Mouse (Mus musculus) hindbrain, embryonic 10.5 days (tissue): ENCODE measurements around the gene Bloc1s5. TPM values are rescaled to one million over a fixed set of nuclear protein-coding genes. Genes with fewer than 3 reads are reported as not detected.

Experiments used
- DNase-seq: peaks from one replicate; pipeline ENCODE4 v3.0.0-alpha.2; 2017; ENCODE audit warnings: low spot score
- H3K27ac ChIP-seq: fragments of 300-500 bp; sonication (generic); 2 replicates; pipeline ENCODE4 v1.5.1; 2016; ENCODE audit warnings: mild to moderate bottlenecking, moderate library complexity
- H3K27me3 ChIP-seq: fragments of 300-500 bp; sonication (generic); 2 replicates; pipeline ENCODE4 v1.6.1; 2016; ENCODE audit warnings: mild to moderate bottlenecking; ENCODE audit not compliant: poor library complexity, insufficient read depth, severe bottlenecking
- H3K36me3 ChIP-seq: fragments of 300-500 bp; sonication (generic); 2 replicates; pipeline ENCODE4 v1.6.1; 2016; ENCODE audit warnings: mild to moderate bottlenecking, moderate library complexity
- H3K4me1 ChIP-seq: fragments of 300-500 bp; sonication (generic); replicated peaks from 2 replicates; pipeline ENCODE4 v1.6.1; 2016; ENCODE audit warnings: mild to moderate bottlenecking
- H3K4me3 ChIP-seq: fragments of 300-500 bp; sonication (generic); 2 replicates; pipeline ENCODE4 v1.5.1; 2016; ENCODE audit warnings: mild to moderate bottlenecking, moderate library complexity
- H3K9me3 ChIP-seq: fragments of 300-500 bp; sonication (generic); 2 replicates; pipeline ENCODE4 v1.6.1; 2016; ENCODE audit warnings: mild to moderate bottlenecking, moderate library complexity
- WGBS: fragments of 180-500 bp; shearing (Covaris S2); methylation state at CpG from one replicate; pipeline ENCODE4 v1.1.7; 2016; 5-methylcytosine and 5-hydroxymethylcytosine counted together
- polyA plus RNA-seq: library from polyadenylated mRNA; unstranded; fragments of >200 nt; fragmentation: Nextera tagmentation; extraction: Ambion mirVana; gene quantifications from 2 replicates; pipeline ENCODE4 v1.2.1, GENCODE M21; 2016

Gene Bloc1s5
- polyA plus RNA-seq, 1 experiment from 2014 or later: 25.8 TPM

DNA sequence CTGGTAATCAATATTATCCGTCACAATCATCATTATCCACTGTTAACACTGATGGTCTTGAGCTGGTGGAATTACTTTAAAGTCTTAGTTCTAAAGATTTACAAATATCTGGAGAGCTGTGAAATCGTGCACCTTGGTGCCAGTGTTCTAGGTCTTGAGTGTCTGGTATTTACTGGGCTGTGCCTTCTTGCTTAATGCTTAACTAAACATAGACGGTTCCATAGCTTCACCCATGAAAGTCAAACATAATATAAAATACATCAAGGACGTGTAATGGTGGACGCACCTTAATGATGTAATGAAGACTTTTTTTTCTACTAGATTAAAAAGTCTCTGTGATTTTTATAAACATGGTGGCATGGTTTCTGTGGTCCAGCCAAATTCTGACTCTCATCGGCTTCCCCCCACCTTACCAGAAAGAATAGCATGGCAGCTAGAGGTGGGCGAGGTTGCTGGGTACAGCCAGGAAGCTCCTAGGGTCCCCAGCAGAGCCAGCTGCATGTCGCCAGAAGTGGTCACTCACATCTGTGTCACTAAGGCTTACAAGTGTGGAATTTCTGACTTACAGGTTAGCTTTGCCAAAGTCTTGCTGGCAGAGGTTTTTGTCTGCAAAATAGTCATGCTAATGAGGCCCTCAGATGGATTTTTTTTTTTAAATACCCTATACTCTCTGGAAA, 90.0 kb downstream of the Bloc1s5 start:
- H3K27ac ChIP-seq: no peak overlapping the region
- H3K27me3 ChIP-seq: no peaks in the 10 kb centered on the region
- no peaks in the 10 kb centered on the region for H3K4me1 ChIP-seq
- no peaks in the 10 kb centered on the region for H3K9me3 ChIP-seq
- no peak for DNase-seq
- H3K4me3 ChIP-seq: no peak overlapping the region
- whole genome bisulfite sequencing: 89% methylated on average over 8 of the region's 8 CpGs
- H3K36me3 ChIP-seq: no peaks in the 10 kb centered on the region

DNA sequence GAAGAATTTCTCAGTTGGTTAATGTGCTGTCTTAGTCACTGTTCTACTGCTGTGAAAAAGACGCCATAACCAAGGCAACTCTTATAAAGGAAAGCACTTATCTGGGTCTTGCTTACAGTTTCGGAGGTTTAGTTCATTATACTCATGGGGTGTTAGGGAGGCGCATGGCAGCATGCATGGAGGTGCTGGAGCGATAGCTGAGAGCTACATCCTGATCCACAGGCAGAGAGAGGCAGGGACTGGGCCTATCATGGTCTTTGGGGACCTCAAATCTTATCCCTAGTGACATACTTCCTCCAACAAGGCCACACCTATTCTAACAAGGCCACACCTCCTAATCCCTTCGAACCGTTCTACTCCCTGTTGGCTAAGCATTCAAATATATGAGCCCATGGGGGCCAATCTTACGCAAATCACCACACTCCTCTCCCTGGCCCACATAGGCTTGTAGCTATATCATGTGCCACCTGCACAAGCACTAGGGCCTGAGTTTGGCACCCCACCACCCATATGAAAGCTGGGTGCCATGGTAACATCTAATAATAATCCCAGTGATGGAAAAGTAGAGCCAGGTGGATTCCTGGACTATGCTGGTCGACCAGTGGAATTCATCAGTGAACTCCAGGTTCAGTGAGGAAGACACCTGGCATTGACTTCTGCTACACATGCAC, 91.3 kb downstream of the Bloc1s5 start:
- H3K36me3 ChIP-seq: no peaks in the 10 kb centered on the region
- WGBS: 85% methylated on average over 8 of the region's 8 CpGs
- H3K27ac ChIP-seq: no peak overlapping the region
- no peaks in the 10 kb centered on the region for H3K9me3 ChIP-seq
- no peaks in the 10 kb centered on the region for H3K4me1 ChIP-seq
- H3K4me3 ChIP-seq: no peak overlapping the region
- no peak for DNase-seq
- no peaks in the 10 kb centered on the region for H3K27me3 ChIP-seq

Other genes with a start within 250 kb of the Bloc1s5 start
- 141 and 159 TPM in 2 replicates for gene Txndc5, start 106.3 kb downstream of the Bloc1s5 start, polyA plus RNA-seq
- 69.4 and 71.5 TPM in 2 replicates for gene Eef1e1, start 23.9 kb upstream of the Bloc1s5 start, polyA plus RNA-seq